Mouse (Mus musculus) G1E (cell line): ENCODE results near the gene Dtymk.

Experiments
- CTCF ChIP-seq: IDR thresholded peaks from 2 replicates; pipeline ENCODE4 v1.5.1; 2012; ENCODE audit warnings: low read depth, low read length, inconsistent platforms, mixed read lengths
- GATA1 ChIP-seq: IDR thresholded peaks from 2 replicates; pipeline ENCODE4 v1.6.1; 2012; ENCODE audit warnings: borderline replicate concordance, low read length, inconsistent platforms, mixed read lengths
- GATA2 ChIP-seq: IDR thresholded peaks from 2 replicates; pipeline ENCODE4 v1.6.1; 2012; ENCODE audit warnings: low read depth, low read length, inconsistent platforms, borderline replicate concordance
- POLR2AphosphoS5 ChIP-seq: IDR thresholded peaks from 2 replicates; pipeline ENCODE4 v1.6.1; 2012; ENCODE audit warnings: low read depth, low read length, inconsistent platforms; ENCODE audit not compliant: insufficient replicate concordance

GRCm38 (mm10) chr1:93802771-93803170 lies 1.0 kb upstream of the Dtymk start:
- TF ChIP-seq CTCF (no peak), GATA2 (no peak), POLR2AphosphoS5 (no peak; the same call in 1 of the 2 replicates), GATA1 (no peak)
